Mouse (Mus musculus) bone marrow, adult 2 months (tissue): ENCODE measurements around the gene Pdlim5. TPM values are rescaled to one million over a fixed set of nuclear protein-coding genes. Genes with fewer than 3 reads are reported as not detected.
"Not testable (repeated sequence)": the region's sequence is repeated elsewhere in the genome, so short reads cannot be mapped to it uniquely, and the experiment has no call there.

ENCODE experiments used
- H3K27ac ChIP-seq: fragments of 200-500 bp; 2 replicates; pipeline ENCODE4 v1.5.1; 2012; ENCODE audit warnings: low read depth, mild to moderate bottlenecking, control low read depth, inconsistent platforms, low read length; ENCODE audit not compliant: control insufficient read depth, poor library complexity, insufficient read depth
- H3K4me1 ChIP-seq: fragments of 200-500 bp; 2 replicates; pipeline ENCODE4 v1.6.1; 2011; ENCODE audit warnings: low read length; ENCODE audit not compliant: control insufficient read depth, insufficient read depth
- H3K4me3 ChIP-seq: fragments of 200-500 bp; replicated peaks from 2 replicates; pipeline ENCODE3; 2011; ENCODE audit warnings: mild to moderate bottlenecking, low read depth, low read length, control low read depth; ENCODE audit not compliant: control insufficient read depth
- CTCF ChIP-seq: fragments of 200-500 bp; IDR thresholded peaks from 2 replicates; pipeline ENCODE4 v1.5.1; 2011; ENCODE audit warnings: low read length, control low read depth; ENCODE audit not compliant: control insufficient read depth, insufficient read depth
- POLR2A ChIP-seq: fragments of 200-500 bp; IDR thresholded peaks from 2 replicates; pipeline ENCODE4 v1.6.1; 2011; ENCODE audit warnings: low read depth, mild to moderate bottlenecking, control low read depth, low read length, borderline replicate concordance; ENCODE audit not compliant: control insufficient read depth
- WGBS: fragments of 180-500 bp; shearing (Covaris S2); methylation state at CpG from one replicate; pipeline ENCODE4 v1.1.7; 2018; 5-methylcytosine and 5-hydroxymethylcytosine counted together
- polyA plus RNA-seq: library from polyadenylated mRNA; stranded (reverse); fragments of >200 nt; gene quantifications from 2 replicates; pipeline ENCODE4 v1.2.4, GENCODE M21; 2011; ENCODE audit warnings: low replicate concordance; ENCODE audit not compliant: missing spikeins, insufficient read depth, insufficient read length

Pdlim5 gene
- polyA plus RNA-seq = 5.5 and 11.7 TPM in 2 replicates

GRCm38 (mm10) chr3:142395520-142396193 lies at the start of gene Pdlim5:
Gene Pdlim5, minus strand, starts transcription at chr3:142395696.
- peak within 1 kb of the TSS; percentile 93 for H3K27ac ChIP-seq
- H3K4me1 ChIP-seq = peaks cover 2% of the 10 kb centered on the region
- TF ChIP-seq POLR2A (peak; percentile 94), CTCF (no peak)
- WGBS = 1% methylated on average over 46 of the region's 46 CpGs
- peak within 1 kb of the TSS; percentile 84 for H3K4me3 ChIP-seq

- whole genome bisulfite sequencing = 60% methylated on average over 4 of the region's 4 CpGs
- no peak overlapping the region for H3K27ac ChIP-seq
These were observed 48.2 kb upstream of the Pdlim5 start for GRCm38 (mm10) chr3:142443710-142444043.

GRCm38 (mm10) chr3:142443006-142443709 lies 47.7 kb upstream of the Pdlim5 start:
- H3K27ac ChIP-seq = no peak overlapping the region
- 10% methylated on average over 12 of the region's 12 CpGs for WGBS
- TF ChIP-seq POLR2A (no peak), CTCF (peak; percentile 79)
- H3K4me3 ChIP-seq = no peak overlapping the region
- no peaks in the 10 kb centered on the region for H3K4me1 ChIP-seq

More at GRCm38 (mm10) chr3:142443710-142444043, 48.2 kb upstream of the Pdlim5 start:
- TF ChIP-seq POLR2A (no peak), CTCF (no peak)
- no peak overlapping the region for H3K4me3 ChIP-seq
- no peaks in the 10 kb centered on the region for H3K4me1 ChIP-seq

- TF ChIP-seq CTCF (no peak), POLR2A (no peak)
- 84% methylated on average over 7 of the region's 7 CpGs for WGBS
- H3K27ac ChIP-seq = no peak overlapping the region
- no peaks in the 10 kb centered on the region for H3K4me1 ChIP-seq
- no peak overlapping the region for H3K4me3 ChIP-seq
These were observed 46.7 kb upstream of the Pdlim5 start for GRCm38 (mm10) chr3:142442161-142442560.

- WGBS = 56% methylated on average over 5 of the region's 5 CpGs
- H3K27ac ChIP-seq = no peak overlapping the region
- H3K4me3 ChIP-seq = no peak overlapping the region
- H3K4me1 ChIP-seq = no peaks in the 10 kb centered on the region
- no peak for TF ChIP-seq CTCF
These were observed 45.6 kb upstream of the Pdlim5 start for GRCm38 (mm10) chr3:142441142-142441541.

- 46% methylated on average over 4 of the region's 4 CpGs for WGBS
These were observed 44.7 kb upstream of the Pdlim5 start for GRCm38 (mm10) chr3:142440191-142440590.

GRCm38 (mm10) chr3:142439591-142440093 lies 44.1 kb upstream of the Pdlim5 start:
- TF ChIP-seq CTCF (no peak), POLR2A (no peak)
- H3K27ac ChIP-seq = no peak overlapping the region
- H3K4me3 ChIP-seq = no peak overlapping the region
- 9% methylated on average over 7 of the region's 7 CpGs for WGBS
- no peaks in the 10 kb centered on the region for H3K4me1 ChIP-seq

More at GRCm38 (mm10) chr3:142440191-142440590, 44.7 kb upstream of the Pdlim5 start:
- Histone ChIP-seq H3K4me1 (no peaks in the 10 kb centered on the region), H3K27ac (no peak overlapping the region), H3K4me3 (no peak overlapping the region)
- TF ChIP-seq CTCF (no peak), POLR2A (no peak)

GRCm38 (mm10) chr3:142438630-142439029 lies 43.1 kb upstream of the Pdlim5 start:
- H3K4me1 ChIP-seq, H3K27ac ChIP-seq, H3K4me3 ChIP-seq: not testable (repeated sequence)
- WGBS = 78% methylated on average over 8 of the region's 8 CpGs

GRCm38 (mm10) chr3:142436824-142437223 lies 41.3 kb upstream of the Pdlim5 start:
- WGBS = 31% methylated on average over 6 of the region's 6 CpGs

More at GRCm38 (mm10) chr3:142436824-142437223, 41.3 kb upstream of the Pdlim5 start:
- TF ChIP-seq CTCF (no peak), POLR2A (no peak)
- Histone ChIP-seq H3K4me1 (no peaks in the 10 kb centered on the region), H3K27ac (no peak overlapping the region), H3K4me3 (no peak overlapping the region)
